Mouse (Mus musculus) left cerebral cortex, postnatal 4 days (tissue): ENCODE data around the gene Neu1. TPM values are rescaled to one million over a fixed set of nuclear protein-coding genes. Genes with fewer than 3 reads are reported as not detected.
"Not testable (repeated sequence)": the region's sequence is repeated elsewhere in the genome, so short reads cannot be mapped to it uniquely, and the experiment has no call there.

ENCODE experiments used
- DNase-seq: peaks from one replicate; pipeline ENCODE4 v3.0.0-alpha.2; 2022
- intact Hi-C: fragments of 180-260 bp; cut with DNase I; formaldehyde crosslinking; loops from one replicate; pipeline ENCODE4 v1.15.1; 2025
- total RNA-seq, 2 experiments: library from RNA; stranded (reverse); gene quantifications; 2 replicates each; pipeline ENCODE4 v1.2.3; 2021

The Neu1 gene
- total RNA-seq, 2 experiments from 2014 or later, result 18.8 to 19.1 TPM

DNA sequence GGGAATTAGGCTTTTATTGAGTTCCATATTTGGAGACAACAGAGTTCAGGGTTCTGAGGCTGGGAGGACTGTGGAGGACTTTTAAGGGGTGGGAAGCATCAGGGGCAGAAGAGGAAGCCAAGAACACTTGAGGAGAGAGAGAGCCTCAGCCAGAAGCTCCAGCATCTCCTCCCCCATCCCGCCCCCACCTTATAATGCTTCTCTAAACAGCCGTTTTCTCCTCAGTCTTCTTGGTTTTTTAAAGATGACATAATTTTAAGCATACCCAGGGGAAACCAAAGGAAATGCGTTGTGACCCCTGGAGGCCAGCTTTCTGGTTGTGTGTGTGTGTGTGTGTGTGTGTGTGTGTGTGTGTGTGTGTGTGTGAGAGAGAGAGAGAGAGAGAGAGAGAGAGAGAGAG lies 31.1 kb downstream of the Neu1 start:
- intact Hi-C loops, result no loop called here
- DNase-seq, result no peak

DNA sequence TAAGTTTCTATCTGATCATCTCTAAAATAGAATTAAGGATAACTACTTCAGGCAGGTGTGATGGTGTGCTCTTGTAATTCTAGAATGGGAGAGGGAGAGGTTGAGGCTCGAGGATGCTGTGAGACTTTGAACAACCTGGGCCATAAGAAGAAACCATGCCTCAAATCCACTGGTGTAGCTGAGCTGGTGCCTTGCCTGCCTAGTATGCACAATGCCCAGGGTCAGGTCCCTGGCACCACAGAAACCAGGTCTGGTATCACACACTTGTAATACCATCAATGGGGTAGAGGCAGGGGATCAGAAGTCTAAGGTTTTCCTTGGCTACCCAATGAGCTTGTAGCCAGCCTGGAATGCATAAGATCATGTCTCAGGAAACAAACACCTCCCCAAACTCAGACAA lies 31.8 kb downstream of the Neu1 start:
- intact Hi-C loops, result no loop called here
- no peak for DNase-seq

DNA sequence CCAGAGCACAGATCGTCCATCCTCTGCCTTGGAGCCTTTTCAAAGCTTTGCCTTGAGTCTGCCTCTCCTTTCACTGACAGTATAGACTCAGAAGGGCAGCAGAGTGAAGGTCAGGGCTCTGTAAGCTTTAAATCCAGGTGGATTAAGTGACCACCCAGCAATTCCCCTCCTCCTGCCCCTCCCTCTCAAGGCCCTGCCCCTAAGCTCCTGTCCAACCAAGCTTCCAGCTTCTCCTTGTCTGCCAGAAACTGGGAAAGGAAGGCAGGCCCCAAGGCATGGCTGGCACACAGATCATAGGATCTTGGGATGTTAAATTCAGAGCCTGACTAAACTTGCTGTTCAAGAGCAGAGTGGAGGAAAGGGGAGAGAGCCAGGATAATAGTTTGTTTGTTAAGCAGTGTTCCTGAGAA lies 33.6 kb downstream of the Neu1 start:
- DNase-seq, result no peak
- intact Hi-C loops, result no loop called here

DNA sequence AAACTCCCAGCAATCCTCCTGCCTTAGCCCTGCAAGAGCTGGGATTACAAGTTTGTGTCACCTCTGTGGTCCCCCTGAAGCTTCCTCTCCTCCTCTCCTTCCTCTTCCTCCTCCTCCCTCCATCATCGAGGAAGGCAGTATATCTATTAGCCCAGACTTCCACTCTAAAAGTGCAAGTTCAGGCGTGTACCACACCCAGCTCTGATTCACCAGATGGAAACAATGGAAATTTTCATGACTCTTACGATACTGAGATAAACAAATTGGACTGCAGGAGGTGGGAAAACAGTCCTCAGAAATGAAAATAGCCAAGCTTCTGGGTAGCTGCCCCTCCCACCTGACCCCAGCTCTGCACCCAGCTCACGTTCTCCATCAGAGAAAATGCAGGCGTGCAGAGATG lies 34.6 kb downstream of the Neu1 start:
- no peak for DNase-seq
- intact Hi-C loops, result no loop called here

DNA sequence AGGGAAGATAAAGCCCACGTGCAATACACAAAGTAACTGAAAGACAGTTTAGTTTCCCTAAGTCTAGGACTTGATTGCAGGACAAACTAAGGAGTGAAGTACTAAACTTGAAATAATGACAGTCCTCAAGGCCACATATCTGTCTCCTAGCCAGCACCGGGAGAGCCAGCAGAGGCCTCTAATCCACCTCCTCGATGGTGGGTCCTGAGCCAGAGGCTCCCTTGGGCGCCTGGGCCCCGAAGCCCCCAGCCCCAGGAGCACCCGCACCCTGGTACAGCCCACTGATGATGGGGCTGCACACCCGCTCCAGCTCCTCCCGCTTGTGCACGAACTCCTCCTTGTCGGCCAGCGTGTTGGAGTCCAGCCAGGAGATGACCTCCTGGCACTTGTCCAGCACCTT lies 38.8 kb downstream of the Neu1 start, which contains the start of gene Gm20481:
Gene Gm20481 (plus strand): TSS at position 91 of the 400 bp plus-strand sequence.
- intact Hi-C loops, DNase-seq: not testable (repeated sequence)

DNA sequence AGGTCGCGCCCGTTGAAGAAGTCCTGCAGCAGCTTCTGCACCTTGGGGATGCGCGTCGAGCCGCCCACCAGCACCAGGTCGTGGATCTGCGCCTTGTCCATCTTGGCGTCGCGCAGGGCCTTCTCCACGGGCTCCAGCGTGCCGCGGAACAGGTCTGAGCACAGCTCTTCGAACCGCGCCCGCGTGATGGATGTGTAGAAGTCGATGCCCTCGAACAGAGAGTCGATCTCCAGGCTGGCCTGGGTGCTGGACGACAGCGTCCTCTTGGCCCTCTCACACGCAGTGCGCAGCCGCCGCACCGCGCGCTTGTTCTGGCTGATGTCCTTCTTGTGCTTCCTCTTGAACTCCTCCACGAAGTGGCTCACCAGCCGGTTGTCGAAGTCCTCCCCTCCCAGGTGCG lies 39.8 kb downstream of the Neu1 start:
- intact Hi-C loops, DNase-seq: not testable (repeated sequence)

DNA sequence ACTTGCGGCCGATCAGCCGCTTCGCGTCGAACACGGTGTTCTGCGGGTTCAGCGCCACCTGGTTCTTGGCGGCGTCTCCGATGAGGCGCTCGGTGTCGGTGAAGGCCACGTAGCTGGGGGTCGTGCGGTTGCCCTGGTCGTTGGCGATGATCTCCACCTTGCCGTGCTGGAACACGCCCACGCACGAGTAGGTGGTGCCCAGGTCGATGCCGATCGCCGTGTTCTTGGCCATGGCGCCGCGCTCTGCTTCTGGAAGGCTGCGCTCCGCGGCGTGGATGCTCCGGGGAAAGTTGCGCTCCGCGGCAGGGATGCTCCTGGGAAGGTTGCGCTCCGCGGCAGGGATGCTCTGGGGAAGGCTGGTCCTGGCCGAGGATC lies 40.6 kb downstream of the Neu1 start:
- intact Hi-C loops, DNase-seq: not testable (repeated sequence)

DNA sequence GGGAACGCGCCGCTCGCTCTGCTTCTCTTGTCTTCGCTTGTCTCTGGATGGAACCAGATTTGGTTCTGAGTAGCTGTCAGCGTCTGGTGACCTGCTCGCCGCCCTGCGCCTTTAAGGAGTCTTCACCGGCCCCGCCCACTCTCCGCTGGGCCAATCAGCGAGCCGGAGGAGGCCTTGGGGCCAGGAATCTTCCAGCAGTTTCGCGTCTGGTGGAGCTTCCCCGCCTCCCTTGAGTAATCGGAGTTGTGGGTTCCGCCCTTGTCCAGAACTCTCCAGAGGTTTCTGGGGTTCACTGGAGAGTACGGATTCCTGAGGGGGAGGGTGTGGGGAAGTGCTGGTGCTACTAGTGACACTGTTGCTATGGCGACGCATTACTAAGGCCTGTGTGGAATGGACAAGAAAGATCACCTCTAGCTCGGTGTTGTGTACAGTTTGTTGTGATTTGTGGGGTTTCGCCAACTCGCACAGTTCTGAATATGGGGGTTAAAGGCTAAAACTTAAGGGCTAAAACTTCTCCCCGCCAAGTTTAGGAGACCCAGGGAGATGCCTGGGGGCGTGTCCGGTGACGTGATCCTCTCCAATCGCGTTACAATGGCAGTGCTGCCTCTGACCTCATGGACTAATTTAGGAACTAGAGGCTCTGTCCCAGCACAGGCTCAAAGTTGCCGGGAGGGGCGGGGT lies 41.2 kb downstream of the Neu1 start, which contains the start of the genes Hspa1a and Hspa1l:
Gene Hspa1a (minus strand): TSS at position 88 of the 681 bp plus-strand sequence.
Gene Hspa1l (plus strand): TSS at position 635 of the 681 bp plus-strand sequence.
- intact Hi-C loops, result not testable (repeated sequence)

DNA sequence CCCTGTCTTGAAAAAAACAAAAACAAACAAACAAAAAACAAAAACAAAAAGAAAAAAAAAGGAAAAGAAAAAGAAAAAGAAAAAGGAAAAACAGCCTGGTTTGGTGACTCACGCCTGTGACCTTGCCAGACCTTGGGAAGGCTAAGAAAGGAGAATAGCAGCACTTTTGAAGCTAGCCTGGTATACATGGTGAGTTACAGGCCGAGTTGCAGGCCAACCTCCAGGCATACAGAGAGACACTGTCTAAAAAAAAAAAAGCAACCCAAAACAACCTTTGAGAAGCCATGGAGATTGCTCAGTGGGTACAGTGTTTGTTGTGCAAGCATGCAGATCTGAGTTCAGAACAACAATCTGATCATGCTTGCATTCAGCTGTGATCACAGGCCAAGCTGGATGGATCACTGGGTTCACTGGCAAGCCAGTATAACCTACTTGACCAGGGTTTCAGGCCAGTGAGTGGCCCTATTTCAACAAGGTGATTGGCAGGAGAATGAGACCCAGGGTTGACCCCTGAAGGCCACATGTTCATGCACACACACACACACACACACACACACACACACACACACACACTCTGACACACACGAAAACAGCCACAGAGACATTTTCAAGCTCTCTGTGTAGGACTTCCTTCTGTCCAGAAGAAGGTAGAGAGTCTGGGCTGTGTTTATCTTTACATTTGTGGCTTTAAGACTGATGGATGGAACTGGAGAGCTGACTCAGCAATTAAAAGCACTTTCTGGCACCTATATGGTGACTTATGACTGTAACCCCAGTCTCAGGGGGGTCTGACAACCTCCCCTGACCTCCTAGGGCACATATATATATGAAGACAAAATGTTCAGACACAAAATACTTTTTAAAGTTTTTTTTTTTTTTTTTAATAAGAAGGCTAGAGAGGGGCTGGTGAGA lies 44.8 kb downstream of the Neu1 start:
- intact Hi-C loops, result no loop called here
- no peak for DNase-seq

More for the DNA sequence above, 41.2 kb downstream of the Neu1 start, which contains the start of the genes Hspa1a and Hspa1l:
- peak; percentile 50 for DNase-seq

DNA sequence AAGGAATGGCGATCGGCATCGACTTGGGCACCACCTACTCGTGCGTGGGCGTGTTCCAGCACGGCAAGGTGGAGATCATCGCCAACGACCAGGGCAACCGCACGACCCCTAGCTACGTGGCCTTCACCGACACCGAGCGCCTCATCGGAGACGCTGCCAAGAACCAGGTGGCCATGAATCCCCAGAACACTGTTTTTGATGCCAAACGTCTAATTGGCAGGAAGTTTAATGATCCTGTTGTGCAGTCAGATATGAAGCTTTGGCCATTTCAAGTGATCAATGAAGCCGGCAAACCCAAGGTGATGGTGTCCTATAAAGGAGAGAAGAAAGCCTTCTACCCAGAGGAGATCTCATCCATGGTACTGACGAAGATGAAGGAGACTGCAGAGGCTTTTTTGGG lies 45.9 kb downstream of the Neu1 start:
- intact Hi-C loops, result no loop called here
- no peak for DNase-seq

DNA sequence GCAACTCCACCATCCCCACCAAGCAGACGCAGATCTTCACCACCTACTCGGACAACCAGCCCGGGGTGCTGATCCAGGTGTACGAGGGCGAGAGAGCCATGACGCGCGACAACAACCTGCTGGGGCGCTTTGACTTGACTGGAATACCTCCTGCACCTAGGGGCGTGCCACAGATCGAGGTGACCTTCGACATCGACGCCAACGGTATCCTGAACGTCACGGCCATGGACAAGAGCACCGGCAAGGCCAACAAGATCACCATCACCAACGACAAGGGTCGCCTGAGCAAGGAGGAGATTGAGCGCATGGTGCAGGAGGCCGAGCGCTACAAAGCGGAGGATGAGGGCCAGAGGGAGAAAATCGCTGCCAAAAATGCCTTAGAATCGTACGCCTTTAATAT lies 47.2 kb downstream of the Neu1 start:
- intact Hi-C loops, result no loop called here
- no peak for DNase-seq

DNA sequence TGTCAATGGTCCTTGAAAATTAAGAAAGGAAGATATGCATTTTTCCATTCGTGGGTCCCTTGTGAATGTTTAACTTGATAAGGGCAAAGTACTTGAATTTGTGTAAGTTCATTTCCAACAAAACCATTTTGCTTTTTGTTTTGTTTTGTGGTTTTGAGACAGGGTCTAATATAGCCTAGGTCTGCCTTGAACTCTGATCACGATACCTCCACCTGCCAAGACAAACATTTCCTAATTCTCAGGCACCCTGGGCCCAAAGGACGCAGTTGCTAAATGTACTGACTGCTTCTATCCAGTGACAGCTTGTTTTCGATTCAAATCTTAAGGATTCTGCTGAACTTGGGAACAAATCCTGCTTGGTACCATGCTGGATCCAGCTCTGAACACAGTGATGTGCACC lies 48.6 kb downstream of the Neu1 start:
- DNase-seq, result no peak
- intact Hi-C loops, result no loop called here

DNA sequence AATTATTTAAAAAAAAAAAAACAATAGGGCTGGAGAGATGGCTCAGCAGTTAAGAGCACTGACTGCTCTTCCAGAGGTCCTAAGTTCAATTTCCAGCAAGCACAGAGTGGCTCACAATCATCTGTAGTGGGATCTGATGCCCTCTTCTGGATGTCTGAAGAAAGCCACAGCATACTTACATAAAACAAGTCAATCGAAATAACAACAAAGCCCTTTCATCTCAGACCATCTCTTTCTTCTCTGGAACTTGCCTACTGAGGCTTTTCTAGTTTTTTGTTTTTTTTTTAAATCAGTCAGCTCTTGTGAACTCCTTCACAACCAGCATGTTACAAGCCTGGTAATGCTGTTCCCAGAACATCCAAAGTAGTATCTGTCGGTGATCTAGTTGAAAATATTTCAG lies 49.6 kb downstream of the Neu1 start:
- intact Hi-C loops, result no loop called here
- no peak for DNase-seq

DNA sequence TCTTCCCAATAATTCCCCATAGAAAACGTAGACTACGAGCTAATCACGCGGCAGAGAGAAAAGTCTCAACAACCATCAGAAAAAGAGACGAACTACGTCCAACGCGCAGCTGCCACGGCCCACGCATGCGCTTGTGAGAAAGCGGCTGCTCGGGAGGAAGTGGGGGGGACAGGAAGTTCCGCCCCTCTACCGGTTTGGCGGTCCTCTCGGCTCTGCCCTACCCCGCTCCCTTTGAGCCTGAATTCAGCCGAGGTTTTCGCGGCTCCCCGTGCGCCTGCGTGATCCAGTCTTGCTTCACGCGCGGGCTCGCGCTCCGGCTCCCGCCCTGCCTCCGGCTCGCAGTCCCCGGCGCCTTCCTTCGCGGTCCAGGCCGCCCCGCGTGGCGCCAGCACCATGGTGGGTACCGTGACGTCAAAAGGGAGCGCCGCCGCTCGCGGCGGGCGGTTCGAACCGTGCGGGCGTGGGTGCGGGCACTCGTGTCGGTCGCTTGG lies 50.7 kb downstream of the Neu1 start, which contains the start of gene Lsm2:
Gene Lsm2 (plus strand): TSS at position 173 of the 491 bp plus-strand sequence.
- peak; percentile 91 for DNase-seq
- intact Hi-C loops, result no loop called here

DNA sequence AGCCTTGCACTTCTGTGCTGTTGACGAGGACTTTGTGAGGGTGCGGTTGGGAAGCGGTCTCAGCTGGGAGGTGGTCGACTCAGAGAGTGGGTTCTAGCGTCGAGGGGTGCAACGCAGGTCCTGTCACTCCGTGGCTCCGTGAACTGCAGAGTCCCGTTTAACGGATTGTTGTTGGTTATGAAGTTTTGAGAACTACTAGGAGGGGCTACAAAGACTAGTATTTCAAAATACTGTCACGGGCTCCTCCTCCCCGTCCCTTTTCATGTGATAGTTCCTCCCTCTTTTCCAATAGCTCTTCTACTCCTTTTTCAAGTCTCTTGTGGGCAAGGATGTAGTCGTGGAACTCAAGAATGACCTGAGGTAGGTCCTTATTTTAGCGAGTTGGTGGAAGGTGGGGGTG lies 51.3 kb downstream of the Neu1 start:
- intact Hi-C loops, result no loop called here
- no peak for DNase-seq

DNA sequence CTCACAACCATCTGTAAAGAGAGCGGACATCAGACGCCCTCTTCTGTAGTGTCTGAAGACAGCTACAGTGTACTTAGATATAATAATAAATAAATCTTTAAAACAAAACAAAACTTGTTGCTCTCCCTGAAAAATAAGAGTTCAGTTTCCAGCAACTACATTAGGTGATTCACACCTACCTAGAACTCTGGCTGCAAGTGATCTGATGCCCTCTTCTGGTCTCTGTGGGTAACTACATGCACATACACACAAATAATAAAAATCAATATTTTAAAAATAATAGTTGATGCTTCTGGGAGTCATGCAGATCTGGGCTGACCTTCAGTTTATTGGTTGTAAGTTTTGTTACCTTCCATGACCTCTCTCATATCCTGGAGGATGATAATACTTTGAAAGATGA lies 53.2 kb downstream of the Neu1 start:
- no peak for DNase-seq
- intact Hi-C loops, result no loop called here

Other genes starting within 250 kb of the Neu1 start
- 1 to 10 TPM; 4.4 TPM for gene C4b, start 187.4 kb upstream of the Neu1 start, total RNA-seq
- not detected for gene Cyp21a1, start 126.7 kb upstream of the Neu1 start, total RNA-seq
- 10 to 100 TPM; 47.9 to 48.2 TPM for gene Stk19, start 94.3 kb upstream of the Neu1 start, total RNA-seq
- gene Dxo, start 94.2 kb upstream of the Neu1 start, total RNA-seq, result 10 to 100 TPM; 33.8 to 38.1 TPM
- 10 to 100 TPM; 68.5 to 74.7 TPM for gene Skiv2l, start 81.0 kb upstream of the Neu1 start, total RNA-seq
- 10 to 100 TPM; 31.7 to 32.8 TPM for gene Nelfe, start 80.9 kb upstream of the Neu1 start, total RNA-seq
- gene Cfb, start 68.7 kb upstream of the Neu1 start, total RNA-seq, result under 1 TPM; 0.28 to 0.66 TPM
- gene Zbtb12, start 51.8 kb upstream of the Neu1 start, total RNA-seq, result 10 to 100 TPM; 35.4 to 38.3 TPM
- gene Gm20547, start 49.2 kb upstream of the Neu1 start, total RNA-seq, result not detected
- 1 to 10 TPM; 2.1 to 3.2 TPM for gene C2, start 33.0 kb upstream of the Neu1 start, total RNA-seq
- 100 to 1,000 TPM; 232 to 251 TPM for gene Ehmt2, start 32.8 kb upstream of the Neu1 start, total RNA-seq
- gene Slc44a4, start 16.8 kb upstream of the Neu1 start, total RNA-seq, result under 1 TPM in 1 of 2 experiments, not detected in 1; 0.20 TPM
- gene Hspa1b, start 28.0 kb downstream of the Neu1 start, total RNA-seq, result 1 to 10 TPM; 1.6 to 2.3 TPM
- gene Gm20481, start 38.7 kb downstream of the Neu1 start, total RNA-seq, result not detected
- 1 to 10 TPM; 3.1 to 5.2 TPM for gene Hspa1a, start 40.9 kb downstream of the Neu1 start, total RNA-seq
- gene Hspa1l, start 41.5 kb downstream of the Neu1 start, total RNA-seq, result under 1 TPM in 1 of 2 experiments, not detected in 1; 0.22 TPM
- 10 to 100 TPM; 35.9 to 38.5 TPM for gene Lsm2, start 50.6 kb downstream of the Neu1 start, total RNA-seq
- gene Vars, start 69.7 kb downstream of the Neu1 start, total RNA-seq, result 10 to 100 TPM; 91.0 to 94.3 TPM
- gene Vwa7, start 85.3 kb downstream of the Neu1 start, total RNA-seq, result under 1 TPM; 0.12 to 0.16 TPM
- gene Sapcd1, start 96.8 kb downstream of the Neu1 start, total RNA-seq, result under 1 TPM; 0.98 to 0.99 TPM
- gene Msh5, start 115.5 kb downstream of the Neu1 start, total RNA-seq, result 1 to 10 TPM; 2.0 to 3.2 TPM
- gene Clic1, start 118.7 kb downstream of the Neu1 start, total RNA-seq, result 10 to 100 TPM; 20.2 to 20.3 TPM
- 100 to 1,000 TPM; 101 to 115 TPM for gene Ddah2, start 127.8 kb downstream of the Neu1 start, total RNA-seq
- not detected for gene Ly6g6c, start 134.1 kb downstream of the Neu1 start, total RNA-seq
- gene Mpig6b, start 134.9 kb downstream of the Neu1 start, total RNA-seq, result not detected
- 1 to 10 TPM; 2.8 to 3.4 TPM for gene Ly6g6e, start 145.6 kb downstream of the Neu1 start, total RNA-seq
- not detected for gene Ly6g6d, start 146.8 kb downstream of the Neu1 start, total RNA-seq
- gene Ly6g6f, start 154.4 kb downstream of the Neu1 start, total RNA-seq, result not detected
- gene Abhd16a, start 158.0 kb downstream of the Neu1 start, total RNA-seq, result 10 to 100 TPM; 66.7 to 73.6 TPM
- gene Ly6g5c, start 177.0 kb downstream of the Neu1 start, total RNA-seq, result not detected
- gene Ly6g5b, start 184.2 kb downstream of the Neu1 start, total RNA-seq, result 1 to 10 TPM in 1 of 2 experiments, under 1 TPM in 1; 0.81 to 2.3 TPM
- gene Gpank1, start 190.2 kb downstream of the Neu1 start, total RNA-seq, result 10 to 100 TPM; 10.7 to 12.1 TPM
- 100 to 1,000 TPM; 210 to 214 TPM for gene Csnk2b, start 190.8 kb downstream of the Neu1 start, total RNA-seq
- gene D17H6S53E, start 195.1 kb downstream of the Neu1 start, total RNA-seq, result 10 to 100 TPM; 19.8 to 20.1 TPM
- gene Apom, start 200.8 kb downstream of the Neu1 start, total RNA-seq, result under 1 TPM in 1 of 2 experiments, not detected in 1; 0.52 TPM
- gene Bag6, start 203.9 kb downstream of the Neu1 start, total RNA-seq, result 100 to 1,000 TPM; 395 to 410 TPM
- 100 to 1,000 TPM; 311 to 315 TPM for gene Prrc2a, start 233.6 kb downstream of the Neu1 start, total RNA-seq
- 1 to 10 TPM; 2.5 to 3.6 TPM for gene Aif1, start 244.8 kb downstream of the Neu1 start, total RNA-seq